Mouse (Mus musculus) G1E (cell line): ENCODE results near the gene Hap1. TPM values are rescaled to one million over a fixed set of nuclear protein-coding genes. Genes with fewer than 3 reads are reported as not detected.

ENCODE experiments used
- ATAC-seq: 2 replicates; pipeline ENCODE4 v1.8.0; 2016; ENCODE audit warnings: mild to moderate bottlenecking; ENCODE audit not compliant: insufficient number of reproducible peaks, poor library complexity, low FRiP score, severe bottlenecking; ENCODE audit errors: extremely low read depth
- DNase-seq: peaks from one replicate; pipeline ENCODE4 v3.0.0; 2012; ENCODE audit warnings: low spot score
- H3K27me3 ChIP-seq: 2 replicates; pipeline ENCODE4 v1.6.1; 2012; ENCODE audit warnings: mild to moderate bottlenecking, low read length, inconsistent platforms; ENCODE audit not compliant: insufficient read depth
- H3K36me3 ChIP-seq: replicated peaks from 2 replicates; pipeline ENCODE3; 2012; ENCODE audit warnings: mild to moderate bottlenecking, inconsistent platforms
- H3K4me1 ChIP-seq: 2 replicates; pipeline ENCODE4 v1.6.1; 2012; ENCODE audit warnings: low read depth, low read length, inconsistent platforms, mixed read lengths; ENCODE audit not compliant: insufficient read depth
- H3K4me3 ChIP-seq: 2 replicates; pipeline ENCODE4 v1.5.1; 2012; ENCODE audit warnings: low read depth, mild to moderate bottlenecking, inconsistent platforms, low read length, moderate library complexity, mixed read lengths
- H3K9me3 ChIP-seq: replicated peaks from 2 replicates; pipeline ENCODE4 v1.6.1; 2012; ENCODE audit warnings: inconsistent platforms
- CTCF ChIP-seq: IDR thresholded peaks from 2 replicates; pipeline ENCODE4 v1.5.1; 2012; ENCODE audit warnings: low read depth, low read length, inconsistent platforms, mixed read lengths
- GATA1 ChIP-seq: IDR thresholded peaks from 2 replicates; pipeline ENCODE4 v1.6.1; 2012; ENCODE audit warnings: borderline replicate concordance, low read length, inconsistent platforms, mixed read lengths
- GATA2 ChIP-seq: IDR thresholded peaks from 2 replicates; pipeline ENCODE4 v1.6.1; 2012; ENCODE audit warnings: low read depth, low read length, inconsistent platforms, borderline replicate concordance
- POLR2AphosphoS5 ChIP-seq: IDR thresholded peaks from 2 replicates; pipeline ENCODE4 v1.6.1; 2012; ENCODE audit warnings: low read depth, low read length, inconsistent platforms; ENCODE audit not compliant: insufficient replicate concordance
- TAL1 ChIP-seq: conservative IDR thresholded peaks from 2 replicates; pipeline ENCODE4 v1.6.1; 2012; ENCODE audit warnings: low read depth, low read length, inconsistent platforms, mixed read lengths
- polyA plus RNA-seq: library from polyadenylated mRNA; stranded (reverse); fragments of >175 nt; gene quantifications from 2 replicates; pipeline ENCODE4 v1.2.3, GENCODE M21; 2012
- total RNA-seq, 2 experiments: library from RNA; stranded (forward) in 1 of 2; stranded (reverse) in 1 of 2; fragments of 200-1000 nt in 1 of 2; fragments of >200 nt in 1 of 2; fragmentation: Nextera tagmentation in 1 of 2; gene quantifications; 2 replicates each; pipeline ENCODE4 v1.2.3; 2014 to 2017

Hap1 gene
- total RNA-seq (2014; fragmentation: Nextera tagmentation): not detected in 2 replicates
- total RNA-seq (2017): 0.05 TPM in 1 of 2 replicates, not detected in the other
- polyA plus RNA-seq: not detected in 2 replicates

- H3K4me1 ChIP-seq: peaks cover 8% of the 10 kb centered on the region; the same call in 1 of the 2 replicates
- no peak for ATAC-seq
- DNase-seq: no peak
- H3K36me3 ChIP-seq: no peaks in the 10 kb centered on the region
- H3K27me3 ChIP-seq: peaks cover 57% of the 10 kb centered on the region
- no peaks in the 10 kb centered on the region for H3K9me3 ChIP-seq
- no peak within 1 kb of the TSS; the same call in 1 of the 2 replicates for H3K4me3 ChIP-seq
- TF ChIP-seq POLR2AphosphoS5 (no peak), CTCF (no peak), TAL1 (no peak), GATA1 (no peak), GATA2 (no peak)
These were observed at the start of gene Hap1 for GRCm38 (mm10) chr11:100355972-100356818. Hap1 (minus strand) TSS chr11:100356128.

- DNase-seq (no peak), ATAC-seq (no peak)
- TF ChIP-seq GATA2 (no peak), TAL1 (no peak), POLR2AphosphoS5 (no peak), GATA1 (no peak), CTCF (no peak)
- H3K4me1 ChIP-seq: peaks cover 5% of the 10 kb centered on the region; the same call in 1 of the 2 replicates
- peaks cover 42% of the 10 kb centered on the region for H3K27me3 ChIP-seq
- H3K36me3 ChIP-seq: no peaks in the 10 kb centered on the region
- H3K4me3 ChIP-seq: no peak overlapping the region
- H3K9me3 ChIP-seq: no peaks in the 10 kb centered on the region
These were observed 48.6 kb upstream of the Hap1 start for GRCm38 (mm10) chr11:100404456-100405074.

- Histone ChIP-seq H3K4me1 (peaks cover 5% of the 10 kb centered on the region; the same call in 1 of the 2 replicates), H3K27me3 (peaks cover 37% of the 10 kb centered on the region), H3K4me3 (no peak overlapping the region), H3K36me3 (no peaks in the 10 kb centered on the region), H3K9me3 (no peaks in the 10 kb centered on the region)
- DNase-seq: no peak
- TF ChIP-seq CTCF (no peak), POLR2AphosphoS5 (no peak), GATA2 (no peak), TAL1 (no peak), GATA1 (no peak)
- no peak for ATAC-seq
These were observed 47.7 kb upstream of the Hap1 start for GRCm38 (mm10) chr11:100403445-100404134.

GRCm38 (mm10) chr11:100402682-100403081 lies 46.8 kb upstream of the Hap1 start:
- TF ChIP-seq GATA2 (no peak), TAL1 (no peak), GATA1 (no peak), POLR2AphosphoS5 (no peak), CTCF (no peak)
- no peaks in the 10 kb centered on the region for H3K9me3 ChIP-seq
- no peak overlapping the region for H3K4me3 ChIP-seq
- H3K27me3 ChIP-seq: peaks cover 34% of the 10 kb centered on the region
- ATAC-seq (no peak), DNase-seq (no peak)
- peaks cover 6% of the 10 kb centered on the region for H3K4me1 ChIP-seq
- no peaks in the 10 kb centered on the region for H3K36me3 ChIP-seq

GRCm38 (mm10) chr11:100402240-100402639 lies 46.3 kb upstream of the Hap1 start:
- DNase-seq (no peak), ATAC-seq (no peak)
- TF ChIP-seq GATA2: no peak
- no peak for TF ChIP-seq CTCF
- no peak for TF ChIP-seq POLR2AphosphoS5
- no peak for TF ChIP-seq GATA1
- TF ChIP-seq TAL1: no peak
- Histone ChIP-seq H3K27me3 (peaks cover 36% of the 10 kb centered on the region), H3K4me1 (peaks cover 10% of the 10 kb centered on the region), H3K36me3 (no peaks in the 10 kb centered on the region), H3K9me3 (no peaks in the 10 kb centered on the region), H3K4me3 (no peak overlapping the region)

GRCm38 (mm10) chr11:100400842-100401241 lies 44.9 kb upstream of the Hap1 start:
- Histone ChIP-seq H3K4me3 (no peak overlapping the region), H3K9me3 (no peaks in the 10 kb centered on the region), H3K36me3 (no peaks in the 10 kb centered on the region), H3K4me1 (peaks cover 10% of the 10 kb centered on the region), H3K27me3 (peaks cover 34% of the 10 kb centered on the region)
- DNase-seq (no peak), ATAC-seq (no peak)
- no peak for TF ChIP-seq GATA1
- no peak for TF ChIP-seq GATA2
- TF ChIP-seq CTCF: no peak
- TF ChIP-seq POLR2AphosphoS5: no peak
- no peak for TF ChIP-seq TAL1
